Mouse (Mus musculus) liver, embryonic 13.5 days (tissue): Measurements from ENCODE around the gene Rasal1. TPM values are rescaled to one million over a fixed set of nuclear protein-coding genes. Genes with fewer than 3 reads are reported as not detected.

Experiments
- ATAC-seq: fragments of 200-750 bp; cut with Nextera tagmentation; 2 replicates; pipeline ENCODE4 v1.8.0; 2017; ENCODE audit warnings: low read depth, mild to moderate bottlenecking, moderate number of reproducible peaks, moderate library complexity
- DNase-seq: peaks from one replicate; pipeline ENCODE4 v3.0.0; 2022
- H3K27ac ChIP-seq: fragments of 300-500 bp; sonication (generic); 2 replicates; pipeline ENCODE4 v1.5.1; 2015; ENCODE audit warnings: moderate library complexity, mild to moderate bottlenecking, inconsistent platforms
- H3K27me3 ChIP-seq: fragments of 300-500 bp; sonication (generic); 2 replicates; pipeline ENCODE4 v1.6.1; 2015; ENCODE audit warnings: mild to moderate bottlenecking, inconsistent platforms
- H3K36me3 ChIP-seq: fragments of 300-500 bp; sonication (generic); 2 replicates; pipeline ENCODE4 v1.6.1; 2015; ENCODE audit warnings: mild to moderate bottlenecking, inconsistent platforms
- H3K4me1 ChIP-seq: fragments of 300-500 bp; sonication (generic); replicated peaks from 2 replicates; pipeline ENCODE4 v1.6.1; 2015; ENCODE audit warnings: inconsistent platforms
- H3K4me2 ChIP-seq: fragments of 300-500 bp; sonication (generic); 2 replicates; pipeline ENCODE4 v1.6.1; 2015; ENCODE audit warnings: inconsistent platforms, mild to moderate bottlenecking, moderate library complexity
- H3K4me3 ChIP-seq: fragments of 300-500 bp; sonication (generic); replicated peaks from 2 replicates; pipeline ENCODE4 v1.5.1; 2015; ENCODE audit warnings: mild to moderate bottlenecking, inconsistent platforms
- H3K9ac ChIP-seq: fragments of 300-500 bp; sonication (generic); 2 replicates; pipeline ENCODE4 v1.6.1; 2015; ENCODE audit warnings: mild to moderate bottlenecking, inconsistent platforms
- H3K9me3 ChIP-seq: fragments of 300-500 bp; sonication (generic); replicated peaks from 2 replicates; pipeline ENCODE4 v1.6.1; 2016; ENCODE audit warnings: inconsistent platforms
- WGBS: fragments of 180-500 bp; shearing (Covaris S2); methylation state at CpG from one replicate; pipeline ENCODE4 v1.1.7; 2015; ENCODE audit not compliant: insufficient replicate concordance; 5-methylcytosine and 5-hydroxymethylcytosine counted together
- polyA plus RNA-seq: library from polyadenylated mRNA; unstranded; fragments of >200 nt; fragmentation: Nextera tagmentation; extraction: Ambion mirVana; gene quantifications from 2 replicates; pipeline ENCODE4 v1.2.1, GENCODE M21; 2015

Rasal1 gene
- polyA plus RNA-seq, 1 experiment from 2014 or later, result 0.18 TPM

- H3K27ac ChIP-seq, result no peak overlapping the region
- DNase-seq, result no peak
- peaks cover 54% of the 10 kb centered on the region for H3K27me3 ChIP-seq
- 43% methylated on average over 8 of the region's 8 CpGs for WGBS
- H3K36me3 ChIP-seq, result no peaks in the 10 kb centered on the region
- H3K9ac ChIP-seq, result no peak overlapping the region
- no peak for ATAC-seq
- no peak overlapping the region for H3K4me3 ChIP-seq
- no peak overlapping the region for H3K4me2 ChIP-seq
- no peaks in the 10 kb centered on the region for H3K9me3 ChIP-seq
- 0 out of 2 replicates have a peak, but pooled peaks cover 2% of the 10 kb centered on the region for H3K4me1 ChIP-seq
Measured at GRCm38 (mm10) chr5:120685678-120686077, 37.1 kb downstream of the Rasal1 start.

GRCm38 (mm10) chr5:120686749-120687483 lies 38.3 kb downstream of the Rasal1 start:
- Histone ChIP-seq H3K27ac (no peak overlapping the region), H3K4me3 (no peak overlapping the region), H3K9me3 (no peaks in the 10 kb centered on the region), H3K36me3 (no peaks in the 10 kb centered on the region), H3K27me3 (peaks cover 53% of the 10 kb centered on the region), H3K4me1 (0 out of 2 replicates have a peak, but pooled peaks cover 2% of the 10 kb centered on the region), H3K9ac (no peak overlapping the region), H3K4me2 (no peak overlapping the region)
- no peak for ATAC-seq
- 28% methylated on average over 6 of the region's 6 CpGs for WGBS
- no peak for DNase-seq

- no peak for DNase-seq
- no peak overlapping the region for H3K4me3 ChIP-seq
- peaks cover 53% of the 10 kb centered on the region for H3K27me3 ChIP-seq
- H3K4me2 ChIP-seq, result no peak overlapping the region
- 0 out of 2 replicates have a peak, but pooled peaks cover 2% of the 10 kb centered on the region for H3K4me1 ChIP-seq
- ATAC-seq, result no peak
- WGBS, result 44% methylated on average over 3 of the region's 3 CpGs
- H3K36me3 ChIP-seq, result no peaks in the 10 kb centered on the region
- H3K27ac ChIP-seq, result no peak overlapping the region
- H3K9me3 ChIP-seq, result no peaks in the 10 kb centered on the region
- H3K9ac ChIP-seq, result no peak overlapping the region
Measured at GRCm38 (mm10) chr5:120687484-120687851, 38.9 kb downstream of the Rasal1 start.

GRCm38 (mm10) chr5:120687897-120688296 lies 39.3 kb downstream of the Rasal1 start:
- 58% methylated on average over 5 of the region's 5 CpGs for WGBS
- Histone ChIP-seq H3K4me2 (no peak overlapping the region), H3K36me3 (no peaks in the 10 kb centered on the region), H3K27me3 (peaks cover 52% of the 10 kb centered on the region), H3K27ac (no peak overlapping the region), H3K9ac (no peak overlapping the region), H3K9me3 (no peaks in the 10 kb centered on the region), H3K4me1 (0 out of 2 replicates have a peak, but pooled peaks cover 2% of the 10 kb centered on the region), H3K4me3 (no peak overlapping the region)
- DNase-seq (no peak), ATAC-seq (no peak)

- peaks cover 52% of the 10 kb centered on the region for H3K27me3 ChIP-seq
- ATAC-seq (no peak), DNase-seq (no peak)
- H3K4me2 ChIP-seq, result no peak overlapping the region
- no peak overlapping the region for H3K4me3 ChIP-seq
- no peak overlapping the region for H3K9ac ChIP-seq
- no peaks in the 10 kb centered on the region for H3K36me3 ChIP-seq
- H3K9me3 ChIP-seq, result no peaks in the 10 kb centered on the region
- 8% methylated on average over 4 of the region's 4 CpGs for WGBS
- H3K27ac ChIP-seq, result no peak overlapping the region
- 0 out of 2 replicates have a peak, but pooled peaks cover 2% of the 10 kb centered on the region for H3K4me1 ChIP-seq
Measured at GRCm38 (mm10) chr5:120688434-120688833, 39.8 kb downstream of the Rasal1 start.

- no peaks in the 10 kb centered on the region for H3K36me3 ChIP-seq
- no peak for DNase-seq
- H3K4me2 ChIP-seq, result no peak overlapping the region
- 43% methylated on average over 4 of the region's 4 CpGs for WGBS
- no peak for ATAC-seq
- 0 out of 2 replicates have a peak, but pooled peaks cover 2% of the 10 kb centered on the region for H3K4me1 ChIP-seq
- H3K27ac ChIP-seq, result no peak overlapping the region
- H3K27me3 ChIP-seq, result peaks cover 52% of the 10 kb centered on the region
- H3K4me3 ChIP-seq, result no peak overlapping the region
- no peak overlapping the region for H3K9ac ChIP-seq
- H3K9me3 ChIP-seq, result no peaks in the 10 kb centered on the region
Measured at GRCm38 (mm10) chr5:120690417-120690816, 41.8 kb downstream of the Rasal1 start.

- no peak overlapping the region for H3K27ac ChIP-seq
- H3K36me3 ChIP-seq, result no peaks in the 10 kb centered on the region
- WGBS, result 55% methylated on average over 19 of the region's 19 CpGs
- no peak overlapping the region for H3K4me2 ChIP-seq
- ATAC-seq (no peak), DNase-seq (no peak)
- no peak overlapping the region for H3K4me3 ChIP-seq
- H3K4me1 ChIP-seq, result no peaks in the 10 kb centered on the region
- H3K9me3 ChIP-seq, result no peaks in the 10 kb centered on the region
- no peak overlapping the region for H3K9ac ChIP-seq
- H3K27me3 ChIP-seq, result peaks cover 60% of the 10 kb centered on the region
Measured at GRCm38 (mm10) chr5:120692034-120692433, 43.4 kb downstream of the Rasal1 start.

GRCm38 (mm10) chr5:120693931-120694694 lies 45.5 kb downstream of the Rasal1 start:
- peaks cover 72% of the 10 kb centered on the region for H3K27me3 ChIP-seq
- WGBS, result 11% methylated on average over 38 of the region's 38 CpGs
- no peak for DNase-seq

GRCm38 (mm10) chr5:120694695-120695074 lies 46.1 kb downstream of the Rasal1 start:
- ATAC-seq (no peak), DNase-seq (no peak)
- WGBS, result 4% methylated on average over 41 of the region's 41 CpGs
- Histone ChIP-seq H3K4me1 (no peaks in the 10 kb centered on the region), H3K4me3 (no peak overlapping the region), H3K9me3 (no peaks in the 10 kb centered on the region), H3K36me3 (no peaks in the 10 kb centered on the region), H3K9ac (no peak overlapping the region), H3K27ac (no peak overlapping the region), H3K27me3 (peaks cover 72% of the 10 kb centered on the region), H3K4me2 (peak overlapping the region; percentile 17; the same call in 1 of the 2 replicates)

More at GRCm38 (mm10) chr5:120693931-120694694, 45.5 kb downstream of the Rasal1 start:
- Histone ChIP-seq H3K4me1 (no peaks in the 10 kb centered on the region), H3K4me2 (peak overlapping the region; percentile 17; the same call in 1 of the 2 replicates), H3K4me3 (no peak overlapping the region), H3K27ac (no peak overlapping the region), H3K9me3 (no peaks in the 10 kb centered on the region), H3K9ac (no peak overlapping the region), H3K36me3 (no peaks in the 10 kb centered on the region)
- ATAC-seq, result no peak

GRCm38 (mm10) chr5:120696057-120696743 lies 47.6 kb downstream of the Rasal1 start:
- ATAC-seq (peak; percentile 51; the same call in 1 of the 2 replicates), DNase-seq (no peak)
- no peaks in the 10 kb centered on the region for H3K9me3 ChIP-seq
- no peaks in the 10 kb centered on the region for H3K4me1 ChIP-seq
- no peak overlapping the region for H3K4me2 ChIP-seq
- 51% methylated on average over 16 of the region's 16 CpGs for WGBS
- no peaks in the 10 kb centered on the region for H3K36me3 ChIP-seq
- no peak overlapping the region for H3K4me3 ChIP-seq
- H3K27me3 ChIP-seq, result peaks cover 75% of the 10 kb centered on the region
- no peak overlapping the region for H3K9ac ChIP-seq
- H3K27ac ChIP-seq, result no peak overlapping the region

- Histone ChIP-seq H3K36me3 (no peaks in the 10 kb centered on the region), H3K4me3 (no peak overlapping the region), H3K27me3 (peaks cover 69% of the 10 kb centered on the region), H3K4me1 (no peaks in the 10 kb centered on the region), H3K9me3 (no peaks in the 10 kb centered on the region), H3K4me2 (no peak overlapping the region), H3K27ac (no peak overlapping the region), H3K9ac (no peak overlapping the region)
- ATAC-seq (no peak), DNase-seq (no peak)
- WGBS, result 39% methylated on average over 4 of the region's 4 CpGs
Measured at GRCm38 (mm10) chr5:120696865-120697264, 48.3 kb downstream of the Rasal1 start.
